Mouse (Mus musculus): ENCODE results near the gene Efcab11.

The Efcab11 gene

DNA sequence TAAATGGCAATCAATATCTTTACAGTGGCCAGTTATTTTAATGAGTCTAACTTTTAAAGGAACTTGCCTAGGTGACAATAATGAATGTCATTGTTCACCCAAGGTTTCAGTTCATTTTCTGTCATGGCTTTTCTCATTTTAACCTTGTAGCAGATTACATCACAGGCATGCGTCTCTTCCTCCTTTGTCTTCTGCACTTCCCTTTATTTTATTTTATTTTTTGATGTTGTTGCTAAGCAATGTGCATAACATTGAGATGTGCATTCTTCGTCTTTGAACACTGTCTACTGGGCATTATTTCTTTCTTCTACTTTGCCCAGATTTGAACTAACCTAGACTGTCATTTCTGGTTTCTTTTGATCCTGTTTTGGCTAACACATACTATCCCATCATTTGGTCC lies 88.3 kb downstream of the Efcab11 start:
- DNase-seq = no peak

DNA sequence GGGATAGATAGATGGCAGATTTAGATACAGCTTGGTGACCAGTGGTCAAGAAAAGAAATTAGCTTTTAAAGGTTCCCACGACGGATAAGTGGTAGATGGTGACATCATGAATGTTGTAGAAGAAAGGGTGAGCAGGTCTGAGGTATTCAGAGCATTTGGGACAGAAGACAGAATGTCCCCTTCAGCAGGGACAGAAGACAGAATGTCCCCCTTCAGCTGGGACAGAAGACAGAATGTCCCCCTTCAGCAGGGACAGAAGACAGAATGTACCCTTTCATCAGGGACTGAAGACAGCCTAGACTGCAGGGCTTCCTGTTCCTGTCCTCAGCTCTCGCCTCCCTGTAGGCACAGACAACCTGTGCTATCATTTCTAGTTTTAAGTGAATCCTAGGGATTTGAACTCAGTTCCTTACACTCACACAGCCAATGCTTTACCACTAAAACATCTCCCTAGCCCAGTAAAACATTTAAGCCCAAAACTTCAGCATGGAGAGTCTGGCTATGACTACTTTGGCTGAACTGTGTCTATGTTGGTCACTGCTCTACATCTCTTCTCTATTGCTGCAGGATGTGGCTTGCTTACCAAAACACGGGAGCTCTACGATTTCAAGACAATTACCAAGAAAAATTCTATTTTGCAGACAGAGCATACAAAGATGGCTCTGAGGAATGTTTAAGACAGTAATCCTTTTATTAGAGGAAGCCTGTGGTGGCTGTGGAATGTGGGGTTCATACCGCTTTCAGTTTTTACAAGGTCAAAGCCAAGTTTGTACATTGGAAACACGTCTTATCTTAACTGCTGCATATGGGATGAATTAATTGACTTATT lies 89.2 kb downstream of the Efcab11 start:
- DNase-seq = no peak

- DNase-seq = peak; percentile 28
Measured at GRCm38 (mm10) chr12:99794158-99794515, 90.1 kb downstream of the Efcab11 start.

DNA sequence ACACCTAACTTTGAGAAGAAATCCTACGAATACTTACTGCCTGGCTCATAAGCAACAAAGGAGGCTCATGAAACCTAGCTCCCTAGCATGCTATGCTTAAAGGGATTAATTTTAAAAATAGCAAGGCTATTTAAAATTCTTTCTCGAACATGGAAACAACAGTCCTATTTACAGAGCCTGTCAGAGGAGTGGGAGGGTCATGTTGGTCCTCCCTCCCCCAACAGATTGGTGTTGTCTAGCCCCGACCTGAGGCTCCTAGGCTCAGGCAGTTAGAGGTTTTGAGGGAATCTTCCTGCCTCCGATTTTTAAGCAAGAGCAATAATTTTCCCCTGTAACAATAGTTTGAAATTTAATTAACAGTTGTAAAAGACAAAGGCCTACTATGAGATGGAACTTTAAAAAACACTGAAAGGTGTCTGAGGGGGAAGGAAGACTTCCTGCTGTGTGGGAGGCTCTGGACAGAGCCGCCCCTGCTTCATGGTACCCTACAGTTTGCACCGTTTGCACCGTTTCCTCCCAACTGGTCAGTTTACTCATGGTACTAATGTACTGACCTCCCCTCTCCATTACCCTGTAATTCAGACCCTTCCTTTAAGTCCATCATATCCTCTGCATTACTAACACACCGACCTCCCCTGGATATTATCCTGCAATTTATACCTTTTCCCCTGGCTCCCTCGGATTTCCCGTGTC lies 90.6 kb downstream of the Efcab11 start:
- DNase-seq = no peak

GRCm38 (mm10) chr12:99789283-99789960 lies 94.8 kb downstream of the Efcab11 start:
- DNase-seq = no peak

DNA sequence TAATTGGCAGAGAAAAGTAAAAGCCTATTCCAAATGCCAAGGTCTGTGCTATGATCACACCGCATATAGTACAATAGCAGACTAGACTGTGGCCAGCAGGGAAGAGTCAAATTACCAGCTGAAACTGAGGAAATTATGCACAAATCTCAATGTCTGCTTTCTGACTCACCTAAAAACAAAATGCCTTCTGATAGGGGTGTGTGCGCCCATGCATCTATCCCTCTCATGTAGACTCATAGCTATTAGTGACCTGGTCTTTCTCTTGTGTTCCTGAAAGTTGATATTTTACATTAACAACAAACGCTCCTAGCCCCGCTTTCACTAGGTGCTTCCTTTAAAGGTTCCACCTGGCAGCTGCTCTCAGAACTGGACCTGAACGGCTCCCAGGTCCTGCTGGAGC lies 102.5 kb downstream of the Efcab11 start:
- no peak for DNase-seq

DNA sequence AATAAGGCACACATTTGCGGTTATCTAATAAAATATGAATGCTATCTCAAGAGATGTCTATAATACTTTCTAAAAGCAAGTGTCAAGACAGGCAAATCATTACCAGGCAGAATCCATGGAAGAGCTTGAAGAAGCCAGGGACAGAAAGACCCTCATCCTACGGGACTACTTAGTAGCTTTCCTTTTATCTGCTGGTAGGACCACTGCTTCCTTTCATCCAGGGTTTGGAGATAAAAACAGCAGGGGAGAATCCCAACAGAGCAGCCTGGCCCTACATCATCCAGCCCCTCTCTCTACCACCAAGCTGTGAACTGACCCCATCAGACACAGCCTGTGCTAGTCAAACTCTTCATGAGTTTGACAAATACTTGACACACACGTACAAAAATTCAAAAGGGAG lies 103.8 kb downstream of the Efcab11 start:
- no peak for DNase-seq

DNA sequence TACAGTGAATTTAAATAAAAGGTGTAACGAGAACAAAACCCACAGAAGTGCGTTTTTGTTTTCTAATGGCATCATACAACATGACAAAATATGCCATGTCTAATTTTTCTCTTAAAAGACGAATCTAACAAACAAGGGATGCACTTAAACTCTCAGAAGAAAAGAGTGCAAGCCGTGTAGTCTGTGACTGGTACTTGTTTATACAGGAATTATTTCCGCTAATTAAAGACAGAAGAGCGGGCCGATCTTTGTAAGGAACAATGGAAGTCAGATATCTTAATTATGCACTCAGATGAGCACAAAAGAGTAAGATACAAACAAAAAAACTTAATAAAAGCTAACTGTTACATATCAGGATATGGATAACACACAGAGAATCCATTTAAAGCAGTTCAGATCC lies 104.3 kb downstream of the Efcab11 start:
- no peak for DNase-seq

DNA sequence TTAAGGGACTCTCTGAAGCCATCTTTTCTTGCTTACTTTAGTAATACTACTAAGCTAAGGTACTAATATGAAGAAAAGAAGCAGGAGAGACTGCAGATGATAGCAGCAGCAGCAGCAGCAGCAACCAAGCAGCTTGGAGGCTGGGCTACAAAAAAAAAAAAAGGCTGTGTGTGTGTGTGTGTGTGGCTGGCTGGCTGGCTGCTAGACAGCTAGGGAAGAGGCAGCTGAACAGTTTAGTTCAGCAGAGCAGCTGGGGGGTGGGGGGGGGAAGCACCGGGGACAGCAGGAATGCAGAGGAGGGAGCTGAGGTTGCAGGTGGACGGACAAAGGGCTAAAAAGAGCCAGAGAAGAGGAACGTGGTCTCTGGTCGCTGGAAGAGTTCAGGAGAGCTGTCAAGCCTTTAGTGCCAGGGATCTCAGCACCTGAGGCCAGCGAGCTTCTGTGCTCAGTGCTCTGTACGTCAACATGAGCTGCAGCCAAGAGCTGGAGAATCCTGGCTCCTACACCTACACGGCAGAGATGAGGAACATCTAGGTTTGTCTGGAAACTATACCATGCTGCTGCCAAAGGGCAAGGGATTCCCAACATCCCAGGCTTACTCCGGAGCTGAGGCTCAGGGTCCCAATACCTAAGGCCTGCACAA lies 107.6 kb downstream of the Efcab11 start:
- peak; percentile 8 for DNase-seq

DNA sequence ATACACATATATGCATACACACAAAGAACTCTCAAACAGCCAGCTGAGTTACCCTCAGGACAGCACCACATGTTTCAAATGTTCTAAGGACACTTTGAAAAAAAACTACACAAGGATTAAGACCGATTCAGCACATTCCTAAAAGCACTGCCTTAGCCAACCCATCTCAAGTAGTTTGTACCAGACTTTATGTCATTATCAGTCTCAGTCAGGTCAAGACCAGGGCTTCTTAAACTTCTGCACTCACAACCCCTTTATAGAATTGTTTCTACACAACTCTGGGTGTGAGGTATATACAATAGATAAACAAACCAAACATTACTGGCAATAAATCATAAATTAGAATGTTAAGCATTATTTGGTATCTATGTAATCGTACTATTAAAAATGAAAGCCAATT lies 109.4 kb downstream of the Efcab11 start:
- DNase-seq = no peak

DNA sequence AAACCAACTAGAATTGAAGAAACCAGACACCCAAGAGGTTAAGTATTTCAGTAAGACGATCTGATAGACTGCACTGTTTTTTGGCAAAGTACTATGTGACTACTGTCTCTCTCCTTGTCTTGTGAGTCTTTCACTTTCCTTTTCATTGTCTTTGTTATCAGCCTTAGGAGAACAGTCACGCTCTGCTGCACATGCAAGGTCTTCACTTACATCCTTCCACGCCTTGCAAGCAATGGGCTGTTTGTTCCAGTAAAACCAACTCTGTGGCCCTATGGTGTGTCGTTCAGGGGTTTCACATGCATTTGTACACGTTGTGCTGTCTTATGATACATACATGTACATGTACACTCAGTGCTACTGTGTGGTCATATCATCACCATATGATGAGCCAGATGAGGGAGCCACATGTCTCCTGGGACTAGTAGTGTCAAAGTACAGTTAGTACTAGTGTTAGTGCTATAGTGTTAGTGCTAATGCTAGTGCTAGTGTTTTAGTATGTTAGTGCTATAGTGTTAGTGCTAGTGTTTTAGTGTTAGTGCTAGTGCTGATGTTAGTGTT lies 110.5 kb downstream of the Efcab11 start:
- DNase-seq = no peak

- DNase-seq = no peak
Measured at GRCm38 (mm10) chr12:99771018-99771417, 113.2 kb downstream of the Efcab11 start.

- DNase-seq = no peak
Measured at GRCm38 (mm10) chr12:99769626-99770025, 114.6 kb downstream of the Efcab11 start.

DNA sequence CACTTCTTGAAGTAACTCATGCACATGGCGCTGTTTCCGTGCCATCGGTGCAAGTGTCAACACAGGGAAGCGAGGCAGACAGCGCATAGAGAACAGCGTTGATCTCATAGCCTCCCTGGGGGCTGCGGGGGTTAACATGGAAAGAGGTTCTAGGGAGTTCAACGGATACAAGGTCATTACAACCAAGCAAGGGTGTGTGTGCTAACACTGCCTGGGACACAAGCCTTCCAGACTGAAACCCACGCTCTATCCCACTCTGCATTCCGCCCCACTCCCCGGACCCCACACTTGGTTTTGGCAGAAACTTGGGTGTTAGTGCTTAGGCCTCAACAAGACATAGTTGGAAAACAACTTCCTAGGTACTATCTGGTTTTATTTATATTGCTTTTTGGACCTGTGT lies 116.5 kb downstream of the Efcab11 start:
- no peak for DNase-seq

- DNase-seq = no peak
Measured at GRCm38 (mm10) chr12:99765979-99766378, 118.3 kb downstream of the Efcab11 start.

DNA sequence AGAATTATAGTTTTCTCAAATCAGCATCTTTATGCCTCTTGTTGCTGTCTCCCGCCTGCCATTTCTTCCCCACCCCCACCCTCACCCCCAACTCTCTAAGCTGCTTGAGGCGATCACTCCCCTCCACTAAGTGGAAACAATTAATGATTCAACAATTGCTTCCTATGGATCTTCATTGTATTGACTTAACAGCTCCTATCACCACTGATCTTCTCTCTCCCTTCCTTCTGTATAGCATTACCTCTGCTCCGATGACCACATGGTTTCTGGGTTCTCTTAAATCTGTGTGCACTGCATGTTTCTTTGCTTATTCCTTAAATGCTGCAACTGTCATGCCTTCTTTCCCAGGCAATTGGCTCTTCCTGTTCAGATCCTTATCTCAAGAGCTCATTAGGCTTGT lies 120.2 kb downstream of the Efcab11 start:
- no peak for DNase-seq

DNA sequence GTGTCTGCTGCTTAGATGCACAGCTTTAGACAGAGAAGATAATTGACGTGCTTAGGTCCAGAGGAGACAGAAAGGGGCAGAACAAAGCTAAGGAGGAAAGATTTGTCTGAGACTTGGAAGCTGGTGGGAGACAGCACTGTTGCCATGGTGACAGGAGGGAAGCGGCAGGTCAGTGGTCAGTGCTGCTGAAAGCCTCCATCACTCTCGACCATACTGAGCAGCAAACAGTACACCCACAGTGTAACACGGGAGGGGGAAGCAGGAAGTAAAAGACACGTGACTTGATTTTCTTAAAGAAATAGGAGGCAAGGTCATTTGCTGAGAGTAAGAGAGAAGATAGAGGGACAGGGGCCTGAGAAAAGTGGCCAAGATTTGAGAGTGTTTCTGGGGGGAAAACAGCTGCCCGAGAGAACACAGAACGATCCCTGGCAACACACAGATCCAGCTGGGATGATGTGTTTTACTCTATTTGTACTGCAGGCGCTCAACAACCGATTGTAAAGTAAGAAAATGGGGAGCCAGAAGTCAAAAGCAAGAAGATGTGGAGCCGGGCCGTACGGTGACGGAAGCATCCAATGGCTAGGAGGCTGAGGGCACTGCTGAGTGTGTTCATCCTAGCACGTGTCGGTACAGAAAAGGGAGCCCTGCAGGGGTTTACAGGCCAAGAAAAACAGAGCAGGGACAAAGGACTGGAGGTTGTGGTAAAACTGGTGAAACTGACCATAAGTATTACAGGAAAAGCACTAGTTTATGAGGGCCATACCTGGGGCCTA lies 126.3 kb downstream of the Efcab11 start:
- DNase-seq = no peak

GRCm38 (mm10) chr12:99756914-99757687 lies 127.1 kb downstream of the Efcab11 start:
- DNase-seq = no peak

DNA sequence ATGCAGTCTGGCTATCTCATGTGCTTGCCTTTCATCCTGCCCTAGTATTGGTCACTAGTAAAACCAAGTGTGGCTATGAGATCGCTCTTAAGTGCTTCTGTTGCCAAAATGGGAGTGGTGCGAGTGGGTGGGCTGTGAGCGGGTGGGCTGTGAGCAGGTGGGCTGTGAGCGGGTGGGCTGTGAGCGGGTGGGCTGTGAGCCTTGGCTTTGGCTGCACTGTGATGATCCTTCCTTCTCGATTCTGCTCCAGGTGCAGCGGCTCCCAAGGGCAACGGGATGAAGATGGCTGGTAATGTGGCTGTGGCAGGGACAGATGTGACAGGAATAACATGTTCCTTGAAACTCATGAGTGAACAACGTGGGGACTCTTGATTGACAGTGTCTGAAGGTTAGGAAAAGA lies 128.0 kb downstream of the Efcab11 start:
- no peak for DNase-seq

- no peak for DNase-seq
Measured at GRCm38 (mm10) chr12:99752986-99753385, 131.3 kb downstream of the Efcab11 start.

- no peak for DNase-seq
Measured at GRCm38 (mm10) chr12:99749391-99749790, 134.8 kb downstream of the Efcab11 start.

Measured in right cerebral cortex, adult 18-20 months (tissue).